Mouse (Mus musculus): ENCODE results near the gene Zfp775. TPM values are rescaled to one million over a fixed set of nuclear protein-coding genes. Genes with fewer than 3 reads are reported as not detected.

Zfp775 gene
- polyA plus RNA-seq, 1 experiment from 2014 or later, result 5.4 TPM

DNA sequence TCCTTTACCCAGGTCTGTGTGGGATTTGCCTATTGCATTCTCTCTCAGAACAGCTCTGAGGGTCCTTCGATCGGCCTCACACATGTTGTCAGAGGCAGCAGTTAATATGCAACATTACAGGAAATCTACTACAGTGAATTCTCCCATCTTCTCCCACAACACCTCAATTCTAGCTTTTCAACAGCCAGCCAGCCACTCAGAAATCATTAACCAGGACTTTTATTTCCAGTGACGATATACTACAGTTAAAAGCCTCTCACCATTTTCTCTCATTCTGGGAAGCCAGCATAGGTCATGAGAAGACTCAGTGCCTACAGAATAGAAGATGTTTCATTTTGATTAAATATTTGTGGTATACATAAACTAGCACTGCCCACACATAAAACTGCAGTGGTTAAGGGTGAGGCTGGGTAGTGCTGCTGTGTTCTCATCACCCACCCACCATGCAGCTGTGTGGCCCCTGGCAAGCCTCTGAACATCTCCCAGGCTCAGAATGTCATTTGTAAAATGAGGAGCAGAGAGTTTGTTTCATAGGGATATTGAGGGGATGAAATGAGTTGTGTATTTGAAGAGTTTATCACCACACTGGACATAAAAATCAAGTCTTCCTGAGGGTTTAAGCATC, 10.5 kb upstream of the Zfp775 start:
- Histone ChIP-seq H3K27me3 (ENCODE audit: control insufficient read depth, insufficient read depth, low read length) (no peaks in the 10 kb centered on the region), H3K4me3 (ENCODE audit: control insufficient read depth in 1 of 2, insufficient read depth in 1 of 2, low read depth in 1 of 2, low read length in 2 of 2) (no peak overlapping the region), H3K9ac (ENCODE audit: low read length) (no peak overlapping the region), H3K4me2 (ENCODE audit: low read length) (no peak overlapping the region), H3K9me3 (ENCODE audit: control insufficient read depth, low read length) (peaks cover 3% of the 10 kb centered on the region), H3K4me1 (ENCODE audit: control insufficient read depth in 2 of 2, insufficient read depth in 2 of 2, low read length in 2 of 2) (peaks cover 23 to 30% of the 10 kb centered on the region in 2 experiments), H3K27ac (replicated peaks in 1 of 2; ENCODE audit: control insufficient read depth in 1 of 2, insufficient read depth in 1 of 2, low read depth in 2 of 2, low read length in 2 of 2) (no peak overlapping the region), H3K36me3 (ENCODE audit: control insufficient read depth, insufficient read depth, low read length) (peaks cover 11% of the 10 kb centered on the region)
- 91% methylated on average over 3 of the region's 3 CpGs for WGBS
- no peak for ATAC-seq (ENCODE audit: insufficient number of reproducible peaks, insufficient read depth, low FRiP score, low read depth)

DNA sequence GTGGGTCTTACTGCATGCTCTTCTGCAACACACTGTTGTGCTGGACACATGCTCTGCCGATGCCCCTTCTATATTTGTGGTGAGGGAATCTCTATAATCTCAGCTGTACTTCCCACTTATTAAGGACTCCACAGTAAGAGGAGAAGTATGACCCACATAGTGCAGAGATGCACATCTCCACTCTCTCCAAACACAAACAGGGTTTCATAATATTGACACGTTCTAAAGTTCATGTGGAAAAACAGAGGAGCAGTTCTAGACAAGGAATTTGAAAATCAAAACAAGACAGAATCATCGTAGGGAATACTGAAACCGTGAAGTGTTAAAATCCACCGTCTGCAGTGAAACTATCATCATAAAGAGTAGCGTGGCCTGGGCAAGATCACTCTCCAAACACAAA, 10.0 kb upstream of the Zfp775 start:
- no peak for ATAC-seq (ENCODE audit: insufficient number of reproducible peaks, insufficient read depth, low FRiP score, low read depth)
- Histone ChIP-seq H3K27me3 (ENCODE audit: control insufficient read depth, insufficient read depth, low read length) (no peaks in the 10 kb centered on the region), H3K9ac (ENCODE audit: low read length) (no peak overlapping the region), H3K27ac (replicated peaks in 1 of 2; ENCODE audit: control insufficient read depth in 1 of 2, insufficient read depth in 1 of 2, low read depth in 2 of 2, low read length in 2 of 2) (no peak overlapping the region), H3K4me1 (ENCODE audit: control insufficient read depth in 2 of 2, insufficient read depth in 2 of 2, low read length in 2 of 2) (peaks cover 23 to 30% of the 10 kb centered on the region in 2 experiments), H3K4me3 (ENCODE audit: control insufficient read depth in 1 of 2, insufficient read depth in 1 of 2, low read depth in 1 of 2, low read length in 2 of 2) (no peak overlapping the region), H3K36me3 (ENCODE audit: control insufficient read depth, insufficient read depth, low read length) (peaks cover 16% of the 10 kb centered on the region), H3K4me2 (ENCODE audit: low read length) (no peak overlapping the region), H3K9me3 (ENCODE audit: control insufficient read depth, low read length) (peaks cover 8% of the 10 kb centered on the region)
- WGBS, result 89% methylated on average over 6 of the region's 6 CpGs

DNA sequence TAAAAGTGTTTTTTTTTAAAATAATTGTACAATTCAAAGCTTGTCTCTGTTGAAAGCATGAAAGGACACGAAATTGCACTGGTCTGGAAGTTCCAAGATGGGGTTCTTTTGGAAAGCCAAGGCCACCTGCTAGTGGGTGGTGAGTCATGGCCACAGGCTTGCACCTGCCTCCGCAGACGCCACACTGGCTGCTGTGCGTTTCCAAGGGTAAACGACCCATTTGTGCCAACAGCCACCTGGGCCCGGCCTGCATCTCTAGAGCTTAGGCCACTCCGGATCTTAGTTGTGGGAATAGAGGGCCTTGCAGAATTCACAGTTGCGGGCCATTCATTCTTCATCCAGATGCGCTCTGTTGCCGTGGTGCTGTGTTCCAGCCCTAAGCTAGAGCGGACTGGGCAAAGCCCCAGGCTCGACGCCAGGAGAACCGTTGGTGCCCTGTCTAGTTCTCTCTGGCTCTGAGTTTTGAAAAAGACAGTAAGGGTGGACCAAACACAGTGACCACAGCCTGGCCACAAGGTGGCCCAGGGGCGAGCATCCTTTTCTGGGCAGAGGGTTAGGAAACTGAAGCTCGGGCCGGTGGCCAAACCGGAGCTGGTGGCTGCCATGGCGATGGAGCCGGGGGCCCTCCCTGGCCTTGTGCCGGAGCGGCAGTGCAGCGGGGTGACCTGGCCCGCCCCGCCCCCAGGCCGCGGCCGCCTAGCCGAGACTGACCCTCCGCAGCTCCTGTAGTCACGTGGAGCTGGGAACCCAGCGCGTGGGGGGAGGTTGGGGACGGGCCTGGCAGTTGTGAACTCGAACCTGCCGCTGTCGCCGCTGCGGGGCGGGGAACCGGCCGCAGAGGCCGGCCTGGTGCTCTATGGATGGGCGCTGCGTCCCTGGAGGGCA, 8.5 kb upstream of the Zfp775 start, which contains the start of the genes Repin1 and Gm44965:
TSS of gene Repin1 (plus strand) at position 726 of the 885 bp plus-strand sequence.
TSS of gene Gm44965 (plus strand) at position 784 of the 885 bp plus-strand sequence.
- Histone ChIP-seq H3K4me3 (ENCODE audit: control insufficient read depth in 1 of 2, insufficient read depth in 1 of 2, low read depth in 1 of 2, low read length in 2 of 2) (peak within 1 kb of the TSS; percentile 74 to 95), H3K27ac (replicated peaks in 1 of 2; ENCODE audit: control insufficient read depth in 1 of 2, insufficient read depth in 1 of 2, low read depth in 2 of 2, low read length in 2 of 2) (peak within 1 kb of the TSS; percentile 90 to 92), H3K4me2 (ENCODE audit: low read length) (peak within 1 kb of the TSS; percentile 88), H3K4me1 (ENCODE audit: control insufficient read depth in 2 of 2, insufficient read depth in 2 of 2, low read length in 2 of 2) (peaks cover 23 to 30% of the 10 kb centered on the region in 2 experiments), H3K9me3 (ENCODE audit: control insufficient read depth, low read length) (peaks cover 20% of the 10 kb centered on the region), H3K9ac (ENCODE audit: low read length) (peak within 1 kb of the TSS; percentile 94), H3K27me3 (ENCODE audit: control insufficient read depth, insufficient read depth, low read length) (no peaks in the 10 kb centered on the region), H3K36me3 (ENCODE audit: control insufficient read depth, insufficient read depth, low read length) (peaks cover 31% of the 10 kb centered on the region)
- 9% methylated on average over 41 of the region's 45 CpGs for WGBS
- peak; percentile 90 for ATAC-seq (ENCODE audit: insufficient number of reproducible peaks, insufficient read depth, low FRiP score, low read depth)

DNA sequence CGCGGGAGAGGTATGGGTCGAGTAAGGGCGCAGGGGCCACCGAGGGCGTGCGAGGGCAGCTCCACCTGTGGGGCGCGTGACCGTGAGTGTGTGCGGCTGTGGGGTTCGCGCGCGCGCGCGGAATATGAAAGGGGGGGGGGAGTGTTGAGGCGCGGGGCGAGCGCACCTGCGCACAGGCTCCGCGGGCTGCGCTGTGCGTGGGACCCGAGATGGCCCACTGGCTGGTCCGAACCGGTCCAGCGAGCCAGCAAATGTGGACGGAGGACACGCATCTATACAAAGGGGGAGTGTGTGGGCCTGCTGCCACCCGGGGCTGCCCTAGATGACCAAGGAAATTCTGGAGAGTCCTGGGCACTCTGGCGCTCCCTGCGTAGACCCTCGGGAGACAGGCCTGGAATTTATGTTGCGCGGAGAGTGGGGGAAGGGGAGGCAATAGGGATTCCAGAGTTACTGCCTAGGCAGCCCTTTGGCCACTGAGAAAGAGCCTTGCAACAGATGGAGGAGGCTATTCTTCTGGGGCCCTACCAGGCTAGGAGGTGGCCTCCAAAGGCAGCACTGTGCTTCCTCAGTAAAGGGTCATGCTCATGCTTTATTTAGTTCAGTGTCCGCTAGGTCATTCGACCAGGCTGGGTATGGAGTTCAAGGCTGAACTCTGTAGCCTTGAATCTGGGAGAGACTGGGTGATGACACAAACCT, 7.7 kb upstream of the Zfp775 start:
- ATAC-seq (ENCODE audit: insufficient number of reproducible peaks, insufficient read depth, low FRiP score, low read depth), result peak; percentile 19; the same call in 1 of the 2 replicates
- peaks cover 20% of the 10 kb centered on the region for H3K9me3 ChIP-seq (ENCODE audit: control insufficient read depth, low read length)
- peaks cover 39% of the 10 kb centered on the region for H3K36me3 ChIP-seq (ENCODE audit: control insufficient read depth, insufficient read depth, low read length)
- no peaks in the 10 kb centered on the region for H3K27me3 ChIP-seq (ENCODE audit: control insufficient read depth, insufficient read depth, low read length)
- WGBS, result 1% methylated on average over 37 of the region's 41 CpGs
- peak overlapping the region; percentile 88 for H3K4me2 ChIP-seq (ENCODE audit: low read length)
- H3K9ac ChIP-seq (ENCODE audit: low read length), result peak overlapping the region; percentile 94
- peak overlapping the region; percentile 74 to 95 for H3K4me3 ChIP-seq (ENCODE audit: control insufficient read depth in 1 of 2, insufficient read depth in 1 of 2, low read depth in 1 of 2, low read length in 2 of 2)
- H3K27ac ChIP-seq (replicated peaks in 1 of 2; ENCODE audit: control insufficient read depth in 1 of 2, insufficient read depth in 1 of 2, low read depth in 2 of 2, low read length in 2 of 2), result peak overlapping the region; percentile 90 to 92
- H3K4me1 ChIP-seq (ENCODE audit: control insufficient read depth in 2 of 2, insufficient read depth in 2 of 2, low read length in 2 of 2), result peaks cover 20 to 26% of the 10 kb centered on the region in 2 experiments

DNA sequence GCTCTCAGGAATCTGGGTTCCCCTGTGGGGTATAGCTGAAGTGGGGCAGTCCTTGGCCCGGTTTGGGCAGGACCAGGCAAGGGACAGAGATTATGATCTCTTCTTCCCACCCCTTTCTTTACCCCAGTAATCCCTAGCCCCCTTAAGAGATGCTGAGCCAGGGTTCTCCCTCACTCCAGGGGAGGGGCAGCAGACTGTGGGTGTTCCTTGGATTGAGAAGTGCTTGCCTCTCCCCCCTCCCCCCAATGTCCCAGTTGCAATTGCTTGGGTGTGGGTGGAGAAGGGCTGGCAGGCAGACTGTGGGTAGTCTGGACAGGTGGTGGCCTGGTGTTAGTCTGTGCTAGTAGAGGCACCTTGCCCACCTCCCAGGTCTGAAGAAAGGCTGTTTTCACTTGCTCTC, 6.6 kb upstream of the Zfp775 start:
- Histone ChIP-seq H3K9ac (ENCODE audit: low read length) (peak overlapping the region; percentile 94), H3K9me3 (ENCODE audit: control insufficient read depth, low read length) (peaks cover 20% of the 10 kb centered on the region), H3K4me2 (ENCODE audit: low read length) (peak overlapping the region; percentile 88), H3K27ac (replicated peaks in 1 of 2; ENCODE audit: control insufficient read depth in 1 of 2, insufficient read depth in 1 of 2, low read depth in 2 of 2, low read length in 2 of 2) (no peak overlapping the region), H3K4me1 (ENCODE audit: control insufficient read depth in 2 of 2, insufficient read depth in 2 of 2, low read length in 2 of 2) (peaks cover 12 to 16% of the 10 kb centered on the region in 2 experiments), H3K4me3 (ENCODE audit: control insufficient read depth in 1 of 2, insufficient read depth in 1 of 2, low read depth in 1 of 2, low read length in 2 of 2) (peak overlapping the region; percentile 6 to 74; a peak in 1 of 4 replicates), H3K27me3 (ENCODE audit: control insufficient read depth, insufficient read depth, low read length) (no peaks in the 10 kb centered on the region), H3K36me3 (ENCODE audit: control insufficient read depth, insufficient read depth, low read length) (peaks cover 50% of the 10 kb centered on the region)
- ATAC-seq (ENCODE audit: insufficient number of reproducible peaks, insufficient read depth, low FRiP score, low read depth), result no peak
- 67% methylated on average over 1 of the region's 1 CpGs for WGBS

DNA sequence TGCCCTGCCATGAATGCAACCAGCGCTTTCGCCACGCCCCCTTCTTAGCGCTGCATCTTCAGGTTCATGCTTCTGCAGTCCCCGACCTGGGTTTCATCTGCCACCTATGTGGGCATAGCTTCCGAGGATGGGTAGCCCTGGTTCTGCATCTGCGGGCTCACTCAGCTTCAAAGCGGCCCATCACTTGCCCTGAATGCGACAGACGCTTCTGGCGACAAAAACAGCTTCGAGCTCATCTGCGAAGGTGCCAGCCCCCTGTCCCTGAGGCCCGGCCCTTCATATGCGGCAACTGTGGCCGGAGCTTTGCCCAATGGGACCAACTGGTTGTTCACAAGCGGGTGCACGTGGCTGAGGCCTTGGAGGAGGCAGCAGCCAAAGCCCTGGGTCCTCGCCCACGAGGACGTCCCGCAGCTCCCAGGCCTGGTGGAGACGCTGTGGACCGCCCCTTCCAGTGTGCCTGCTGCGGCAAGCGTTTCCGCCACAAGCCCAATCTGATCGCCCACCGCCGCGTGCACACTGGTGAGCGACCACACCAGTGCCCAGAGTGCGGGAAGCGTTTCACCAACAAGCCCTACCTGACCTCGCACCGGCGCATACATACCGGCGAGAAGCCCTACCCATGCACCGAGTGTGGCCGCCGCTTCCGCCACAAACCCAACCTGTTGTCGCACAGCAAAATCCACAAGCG, 5.2 kb upstream of the Zfp775 start:
- H3K36me3 ChIP-seq (ENCODE audit: control insufficient read depth, insufficient read depth, low read length), result peaks cover 54% of the 10 kb centered on the region
- 93% methylated on average over 44 of the region's 45 CpGs for WGBS
- H3K27me3 ChIP-seq (ENCODE audit: control insufficient read depth, insufficient read depth, low read length), result no peaks in the 10 kb centered on the region
- no peak for ATAC-seq (ENCODE audit: insufficient number of reproducible peaks, insufficient read depth, low FRiP score, low read depth)
- H3K9ac ChIP-seq (ENCODE audit: low read length), result no peak overlapping the region
- no peak overlapping the region for H3K4me3 ChIP-seq (ENCODE audit: control insufficient read depth in 1 of 2, insufficient read depth in 1 of 2, low read depth in 1 of 2, low read length in 2 of 2)
- no peak overlapping the region for H3K27ac ChIP-seq (replicated peaks in 1 of 2; ENCODE audit: control insufficient read depth in 1 of 2, insufficient read depth in 1 of 2, low read depth in 2 of 2, low read length in 2 of 2)
- H3K9me3 ChIP-seq (ENCODE audit: control insufficient read depth, low read length), result peaks cover 20% of the 10 kb centered on the region
- no peak overlapping the region for H3K4me2 ChIP-seq (ENCODE audit: low read length)
- H3K4me1 ChIP-seq (ENCODE audit: control insufficient read depth in 2 of 2, insufficient read depth in 2 of 2, low read length in 2 of 2), result peaks cover 12 to 19% of the 10 kb centered on the region in 2 experiments

DNA sequence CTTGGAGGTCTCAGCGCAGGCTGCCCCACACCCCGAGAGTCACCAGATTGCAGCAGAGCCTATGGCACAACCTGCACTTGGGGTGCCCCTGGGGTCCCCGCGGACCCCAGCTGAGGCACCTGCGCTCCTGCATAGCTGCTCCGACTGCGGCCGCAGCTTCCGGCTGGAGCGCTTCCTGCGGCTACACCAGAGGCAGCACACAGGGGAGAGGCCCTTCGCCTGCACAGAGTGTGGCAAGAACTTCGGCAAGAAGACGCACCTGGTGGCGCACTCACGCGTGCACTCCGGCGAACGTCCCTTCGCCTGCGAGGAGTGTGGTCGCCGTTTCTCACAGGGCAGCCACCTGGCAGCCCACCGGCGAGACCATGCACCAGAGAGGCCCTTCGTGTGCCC, 4.6 kb upstream of the Zfp775 start:
- 95% methylated on average over 27 of the region's 27 CpGs for whole genome bisulfite sequencing
- no peaks in the 10 kb centered on the region for H3K27me3 ChIP-seq (ENCODE audit: control insufficient read depth, insufficient read depth, low read length)
- no peak overlapping the region for H3K9ac ChIP-seq (ENCODE audit: low read length)
- H3K9me3 ChIP-seq (ENCODE audit: control insufficient read depth, low read length), result peaks cover 20% of the 10 kb centered on the region
- no peak for ATAC-seq (ENCODE audit: insufficient number of reproducible peaks, insufficient read depth, low FRiP score, low read depth)
- no peak overlapping the region for H3K4me2 ChIP-seq (ENCODE audit: low read length)
- no peak overlapping the region for H3K27ac ChIP-seq (replicated peaks in 1 of 2; ENCODE audit: control insufficient read depth in 1 of 2, insufficient read depth in 1 of 2, low read depth in 2 of 2, low read length in 2 of 2)
- H3K36me3 ChIP-seq (ENCODE audit: control insufficient read depth, insufficient read depth, low read length), result peaks cover 54% of the 10 kb centered on the region
- no peak overlapping the region for H3K4me3 ChIP-seq (ENCODE audit: control insufficient read depth in 1 of 2, insufficient read depth in 1 of 2, low read depth in 1 of 2, low read length in 2 of 2)
- peaks cover 12 to 19% of the 10 kb centered on the region in 2 experiments for H3K4me1 ChIP-seq (ENCODE audit: control insufficient read depth in 2 of 2, insufficient read depth in 2 of 2, low read length in 2 of 2)
